Mouse (Mus musculus) erythroid progenitor cell, adult 5-6 weeks (primary cell): ENCODE results near the gene Adgrb3. TPM values are rescaled to one million over a fixed set of nuclear protein-coding genes. Genes with fewer than 3 reads are reported as not detected.
"Not testable (repeated sequence)": the region's sequence is repeated elsewhere in the genome, so short reads cannot be mapped to it uniquely, and the experiment has no call there.

Source experiments
- ATAC-seq: replicated peaks from 2 replicates; pipeline ENCODE4 v1.8.0; 2016; ENCODE audit warnings: moderate number of reproducible peaks, mild to moderate bottlenecking, moderate TSS enrichment, inconsistent platforms; ENCODE audit not compliant: poor library complexity, low FRiP score, severe bottlenecking
- total RNA-seq, 2 experiments: library from RNA; stranded (forward) in 1 of 2; stranded (reverse) in 1 of 2; fragments of 150-400 nt in 1 of 2; fragments of 186-747, 209-891 nt in 1 of 2; gene quantifications; 2 replicates each; pipeline versions ENCODE4 v1.2.3 to v1.2.4; 2015 to 2017; ENCODE audit warnings: low replicate concordance in 2 of 2

Adgrb3 gene
- total RNA-seq, 2 experiments from 2014 or later: not detected

- ATAC-seq: no peak
Observed at GRCm38 (mm10) chr1:25057656-25058055, 771.9 kb downstream of the Adgrb3 start.

GRCm38 (mm10) chr1:25057212-25057611 lies 772.3 kb downstream of the Adgrb3 start:
- no peak for ATAC-seq

- ATAC-seq: no peak
Observed at GRCm38 (mm10) chr1:25042091-25042490, 787.4 kb downstream of the Adgrb3 start.

GRCm38 (mm10) chr1:25034161-25034560 lies 795.3 kb downstream of the Adgrb3 start:
- no peak for ATAC-seq

- no peak for ATAC-seq
Observed at GRCm38 (mm10) chr1:25033155-25034095, 796.1 kb downstream of the Adgrb3 start.

- ATAC-seq: no peak
Observed at GRCm38 (mm10) chr1:25023156-25023555, 806.4 kb downstream of the Adgrb3 start.

- ATAC-seq: not testable (repeated sequence)
Observed at GRCm38 (mm10) chr1:25017851-25018250, 811.7 kb downstream of the Adgrb3 start.
